Mouse (Mus musculus) large intestine, adult 2 months (tissue): Measurements from ENCODE around the gene Haus4. TPM values are rescaled to one million over a fixed set of nuclear protein-coding genes. Genes with fewer than 3 reads are reported as not detected.

Experiments used
- DNase-seq: peaks from one replicate; pipeline ENCODE4 v3.0.0-alpha.2; 2012; ENCODE audit warnings: low read depth, low spot score
- WGBS: fragments of 180-500 bp; shearing (Covaris S2); methylation state at CpG from one replicate; pipeline ENCODE4 v1.1.7; 2018; 5-methylcytosine and 5-hydroxymethylcytosine counted together
- polyA plus RNA-seq: library from polyadenylated mRNA; depleted of rRNA; stranded (reverse); fragments of >200 nt; gene quantifications from 2 replicates; pipeline ENCODE4 v1.2.3, GENCODE M21; 2012

The Haus4 gene
- polyA plus RNA-seq, 1 experiment: 17.0 TPM

- WGBS: 30% methylated on average over 4 of the region's 4 CpGs
- no peak for DNase-seq
Observed at GRCm38 (mm10) chr14:54574253-54574652, 19.8 kb upstream of the Haus4 start.

GRCm38 (mm10) chr14:54572790-54573736, 18.6 kb upstream of the Haus4 start:
- WGBS: 36% methylated on average over 14 of the region's 14 CpGs
- DNase-seq: no peak

GRCm38 (mm10) chr14:54572122-54572521, 17.7 kb upstream of the Haus4 start:
- no peak for DNase-seq
- WGBS: 54% methylated on average over 4 of the region's 4 CpGs

GRCm38 (mm10) chr14:54569451-54570392, 15.3 kb upstream of the Haus4 start:
- no peak for DNase-seq
- 80% methylated on average over 17 of the region's 17 CpGs for WGBS

- 72% methylated on average over 15 of the region's 15 CpGs for WGBS
Observed at GRCm38 (mm10) chr14:54568694-54569414, 14.4 kb upstream of the Haus4 start.

GRCm38 (mm10) chr14:54560527-54561242, 6.3 kb upstream of the Haus4 start:
- DNase-seq: no peak
- WGBS: 78% methylated on average over 14 of the region's 14 CpGs

More at GRCm38 (mm10) chr14:54568694-54569414, 14.4 kb upstream of the Haus4 start:
- DNase-seq: no peak

GRCm38 (mm10) chr14:54557330-54557729, 2.9 kb upstream of the Haus4 start:
- WGBS: 54% methylated on average over 8 of the region's 8 CpGs
- DNase-seq: no peak

- no peak for DNase-seq
Observed at GRCm38 (mm10) chr14:54553454-54553974, 902 bp downstream of the Haus4 start.

GRCm38 (mm10) chr14:54544703-54545102, 9.7 kb downstream of the Haus4 start:
- 93% methylated on average over 5 of the region's 5 CpGs for WGBS
- no peak for DNase-seq

More at GRCm38 (mm10) chr14:54553454-54553974, 902 bp downstream of the Haus4 start:
- 1% methylated on average over 21 of the region's 21 CpGs for WGBS

- no peak for DNase-seq
- WGBS: 85% methylated on average over 11 of the region's 11 CpGs
Observed at GRCm38 (mm10) chr14:54540771-54541170, 13.6 kb downstream of the Haus4 start.

- no peak for DNase-seq
- WGBS: 98% methylated on average over 2 of the region's 2 CpGs
Observed at GRCm38 (mm10) chr14:54538580-54538979, 15.8 kb downstream of the Haus4 start.

GRCm38 (mm10) chr14:54528446-54529111, 25.8 kb downstream of the Haus4 start:
- peak; percentile 68 for DNase-seq

GRCm38 (mm10) chr14:54528007-54528393, 26.4 kb downstream of the Haus4 start:
- WGBS: 42% methylated on average over 5 of the region's 5 CpGs
- no peak for DNase-seq

More at GRCm38 (mm10) chr14:54528446-54529111, 25.8 kb downstream of the Haus4 start:
- 21% methylated on average over 17 of the region's 17 CpGs for WGBS

GRCm38 (mm10) chr14:54527227-54528006, 27.0 kb downstream of the Haus4 start:
- no peak for DNase-seq

GRCm38 (mm10) chr14:54523600-54523999, 30.8 kb downstream of the Haus4 start:
- DNase-seq: no peak
- WGBS: 48% methylated on average over 6 of the region's 6 CpGs

More at GRCm38 (mm10) chr14:54527227-54528006, 27.0 kb downstream of the Haus4 start:
- WGBS: 9% methylated on average over 18 of the region's 18 CpGs

GRCm38 (mm10) chr14:54516710-54517310, 37.6 kb downstream of the Haus4 start:
- no peak for DNase-seq
- WGBS: 3% methylated on average over 17 of the region's 17 CpGs

GRCm38 (mm10) chr14:54509774-54510173, 44.6 kb downstream of the Haus4 start:
- 91% methylated on average over 9 of the region's 9 CpGs for WGBS
- DNase-seq: no peak
